Mouse (Mus musculus) hindbrain, embryonic 13.5 days (tissue): ENCODE measurements at regions not wholly inside any gene's neighbourhood (a gene's known extent, or its start where the extent isn't known, plus 50 kb on each side); places are given as distances from the start of the nearest gene placed in this dataset.

Source experiments
- ATAC-seq: fragments of 200-750 bp; cut with Nextera tagmentation; 2 replicates; pipeline ENCODE4 v1.8.0; 2017; ENCODE audit warnings: moderate TSS enrichment; ENCODE audit not compliant: low FRiP score
- H3K27ac ChIP-seq: fragments of 300-500 bp; sonication (generic); 2 replicates; pipeline ENCODE4 v1.5.1; 2015; ENCODE audit warnings: inconsistent platforms, mild to moderate bottlenecking, moderate library complexity
- H3K27me3 ChIP-seq: fragments of 300-500 bp; sonication (generic); 2 replicates; pipeline ENCODE4 v1.6.1; 2015; ENCODE audit warnings: mild to moderate bottlenecking, inconsistent platforms
- H3K36me3 ChIP-seq: fragments of 300-500 bp; sonication (generic); 2 replicates; pipeline ENCODE4 v1.6.1; 2015; ENCODE audit warnings: mild to moderate bottlenecking, inconsistent platforms
- H3K4me1 ChIP-seq: fragments of 300-500 bp; sonication (generic); replicated peaks from 2 replicates; pipeline ENCODE4 v1.6.1; 2015; ENCODE audit warnings: inconsistent platforms
- H3K4me2 ChIP-seq: fragments of 300-500 bp; sonication (generic); 2 replicates; pipeline ENCODE4 v1.6.1; 2015; ENCODE audit warnings: inconsistent platforms, mild to moderate bottlenecking, moderate library complexity
- H3K4me3 ChIP-seq: fragments of 300-500 bp; sonication (generic); 2 replicates; pipeline ENCODE4 v1.5.1; 2015; ENCODE audit warnings: mild to moderate bottlenecking, inconsistent platforms
- H3K9ac ChIP-seq: fragments of 300-500 bp; sonication (generic); 2 replicates; pipeline ENCODE4 v1.6.1; 2015; ENCODE audit warnings: mild to moderate bottlenecking, inconsistent platforms
- H3K9me3 ChIP-seq: fragments of 300-500 bp; sonication (generic); 2 replicates; pipeline ENCODE4 v1.6.1; 2016; ENCODE audit warnings: inconsistent platforms
- WGBS: fragments of 180-500 bp; shearing (Covaris S2); methylation state at CpG from one replicate; pipeline ENCODE4 v1.1.7; 2015; 5-methylcytosine and 5-hydroxymethylcytosine counted together

GRCm38 (mm10) chr8:26568423-26569060, 408.6 kb upstream of the Zfp703 start:
- Histone ChIP-seq H3K9me3 (peaks cover 6% of the 10 kb centered on the region; the same call in 1 of the 2 replicates), H3K4me2 (no peak overlapping the region), H3K27me3 (0 out of 2 replicates have a peak, but pooled peaks cover 2% of the 10 kb centered on the region), H3K36me3 (no peaks in the 10 kb centered on the region), H3K27ac (no peak overlapping the region), H3K4me1 (peaks cover 11% of the 10 kb centered on the region; the same call in 1 of the 2 replicates), H3K4me3 (no peak overlapping the region), H3K9ac (no peak overlapping the region)
- ATAC-seq, result no peak
- WGBS, result 63% methylated on average over 15 of the region's 15 CpGs

DNA sequence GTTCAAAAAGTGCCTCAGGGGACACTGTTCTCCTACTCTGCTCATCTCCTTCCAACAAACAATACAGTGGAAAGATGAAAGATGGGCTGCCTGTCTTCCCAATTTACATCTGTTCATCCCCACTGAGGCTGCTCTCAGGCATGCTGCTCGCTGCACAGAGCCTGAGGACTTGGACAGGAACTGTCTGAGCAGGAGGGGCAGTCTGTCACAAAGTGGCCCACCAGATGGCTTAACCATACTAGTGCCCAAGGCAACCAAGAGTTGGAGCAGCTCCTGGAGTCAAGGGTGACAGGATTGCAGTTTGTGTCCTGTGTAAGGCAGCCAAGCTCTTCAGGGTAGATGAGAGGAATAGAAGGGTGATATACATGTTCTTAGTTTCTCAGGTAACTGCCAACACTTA, 388.3 kb upstream of the Zfp703 start:
- Histone ChIP-seq H3K9me3 (no peaks in the 10 kb centered on the region), H3K27me3 (no peaks in the 10 kb centered on the region), H3K4me2 (no peak overlapping the region), H3K9ac (no peak overlapping the region), H3K4me1 (peaks cover 13% of the 10 kb centered on the region), H3K36me3 (no peaks in the 10 kb centered on the region), H3K4me3 (no peak overlapping the region), H3K27ac (no peak overlapping the region)
- no peak for ATAC-seq
- 69% methylated on average over 1 of the region's 1 CpGs for WGBS

- Histone ChIP-seq H3K9me3 (no peaks in the 10 kb centered on the region), H3K27me3 (no peaks in the 10 kb centered on the region), H3K4me2 (no peak overlapping the region), H3K36me3 (no peaks in the 10 kb centered on the region), H3K4me3 (no peak overlapping the region), H3K9ac (no peak overlapping the region), H3K27ac (no peak overlapping the region), H3K4me1 (peaks cover 30% of the 10 kb centered on the region)
- WGBS, result 88% methylated on average over 2 of the region's 2 CpGs
- ATAC-seq, result no peak
These were observed 386.4 kb upstream of the Zfp703 start for GRCm38 (mm10) chr8:26590591-26591212.

DNA sequence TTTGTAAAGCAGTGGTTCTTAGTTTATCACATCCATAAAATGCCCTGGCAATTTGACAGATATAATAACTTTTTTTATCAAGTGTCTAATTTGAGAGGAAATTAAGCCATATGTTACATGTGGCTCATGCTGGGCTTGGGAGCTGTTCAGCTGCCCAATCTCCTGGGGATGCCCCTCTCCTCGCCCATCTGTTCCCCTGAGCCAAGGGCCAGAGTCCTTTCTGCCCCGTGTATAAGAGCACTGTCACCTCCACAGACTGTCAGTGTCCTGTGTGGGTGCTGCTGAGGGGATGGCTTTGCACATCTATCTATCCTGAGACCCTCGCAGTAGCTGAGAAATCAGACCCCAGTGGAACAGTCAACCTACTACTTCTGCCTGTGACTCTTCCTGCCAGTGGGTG, 385.9 kb upstream of the Zfp703 start:
- H3K27ac ChIP-seq, result no peak overlapping the region
- no peak for ATAC-seq
- no peaks in the 10 kb centered on the region for H3K36me3 ChIP-seq
- no peaks in the 10 kb centered on the region for H3K9me3 ChIP-seq
- WGBS, result 63% methylated on average over 3 of the region's 3 CpGs
- no peak overlapping the region for H3K4me3 ChIP-seq
- H3K4me2 ChIP-seq, result no peak overlapping the region
- H3K27me3 ChIP-seq, result no peaks in the 10 kb centered on the region
- no peak overlapping the region for H3K9ac ChIP-seq
- peaks cover 36% of the 10 kb centered on the region for H3K4me1 ChIP-seq

DNA sequence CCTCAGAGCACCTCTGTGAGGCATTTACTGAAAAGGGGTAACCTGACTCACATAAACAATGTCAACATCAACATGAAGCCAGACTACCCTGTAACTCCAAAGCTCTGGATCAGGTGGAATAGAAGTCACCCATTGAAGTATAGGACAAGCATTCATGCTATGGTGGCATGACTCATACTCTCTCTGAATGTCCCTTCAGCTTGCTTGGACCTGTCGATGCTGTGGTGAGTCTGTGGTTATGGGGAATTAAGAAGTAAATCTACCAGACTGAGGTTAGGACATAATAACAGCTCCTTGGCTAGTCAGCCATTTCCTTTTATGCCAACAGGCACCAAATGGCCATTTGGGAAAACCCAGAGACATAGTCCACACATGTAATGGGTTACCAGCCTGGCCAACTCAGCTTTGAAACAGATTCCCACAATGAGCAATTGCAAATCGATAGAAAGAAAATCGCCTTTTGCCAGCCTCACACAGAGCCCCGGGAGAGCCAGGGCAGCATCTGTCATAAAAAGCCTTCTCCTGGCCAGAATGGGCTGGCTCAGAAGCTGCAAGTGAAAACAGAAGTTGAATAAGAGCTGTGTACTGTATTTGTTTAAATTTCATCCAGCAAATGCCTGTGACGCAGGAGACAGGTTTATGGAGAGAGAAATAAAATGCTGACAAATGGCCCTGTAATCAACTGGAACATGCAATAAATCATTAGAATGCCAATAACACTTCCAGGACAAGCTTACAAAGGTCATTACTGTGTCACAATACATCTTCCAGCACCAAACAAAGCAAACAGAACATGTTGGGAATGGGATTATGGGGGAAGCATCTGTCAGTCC, 383.4 kb upstream of the Zfp703 start:
- WGBS, result 42% methylated on average over 5 of the region's 5 CpGs
- ATAC-seq, result peak; percentile 53; the same call in 1 of the 2 replicates
- peak overlapping the region; percentile 48 for H3K27ac ChIP-seq

GRCm38 (mm10) chr8:26594369-26594920, 382.7 kb upstream of the Zfp703 start:
- H3K9me3 ChIP-seq, result no peaks in the 10 kb centered on the region
- H3K4me2 ChIP-seq, result no peak overlapping the region
- no peak for ATAC-seq
- no peak overlapping the region for H3K4me3 ChIP-seq
- no peak overlapping the region for H3K9ac ChIP-seq
- WGBS, result 68% methylated on average over 11 of the region's 11 CpGs
- no peak overlapping the region for H3K27ac ChIP-seq
- no peaks in the 10 kb centered on the region for H3K27me3 ChIP-seq
- peaks cover 40% of the 10 kb centered on the region for H3K4me1 ChIP-seq
- no peaks in the 10 kb centered on the region for H3K36me3 ChIP-seq

More for the DNA sequence above, 383.4 kb upstream of the Zfp703 start:
- H3K27me3 ChIP-seq, result no peaks in the 10 kb centered on the region
- no peaks in the 10 kb centered on the region for H3K36me3 ChIP-seq
- H3K9me3 ChIP-seq, result no peaks in the 10 kb centered on the region
- H3K4me1 ChIP-seq, result peaks cover 40% of the 10 kb centered on the region
- H3K4me2 ChIP-seq, result no peak overlapping the region
- H3K4me3 ChIP-seq, result no peak overlapping the region
- H3K9ac ChIP-seq, result no peak overlapping the region

GRCm38 (mm10) chr8:26595431-26596018, 381.6 kb upstream of the Zfp703 start:
- H3K4me1 ChIP-seq, result peaks cover 39% of the 10 kb centered on the region
- H3K9me3 ChIP-seq, result no peaks in the 10 kb centered on the region
- 58% methylated on average over 13 of the region's 13 CpGs for WGBS
- ATAC-seq, result no peak
- no peak overlapping the region for H3K4me2 ChIP-seq
- no peak overlapping the region for H3K4me3 ChIP-seq
- H3K27me3 ChIP-seq, result no peaks in the 10 kb centered on the region
- H3K27ac ChIP-seq, result peak overlapping the region; percentile 58
- no peaks in the 10 kb centered on the region for H3K36me3 ChIP-seq
- H3K9ac ChIP-seq, result no peak overlapping the region

DNA sequence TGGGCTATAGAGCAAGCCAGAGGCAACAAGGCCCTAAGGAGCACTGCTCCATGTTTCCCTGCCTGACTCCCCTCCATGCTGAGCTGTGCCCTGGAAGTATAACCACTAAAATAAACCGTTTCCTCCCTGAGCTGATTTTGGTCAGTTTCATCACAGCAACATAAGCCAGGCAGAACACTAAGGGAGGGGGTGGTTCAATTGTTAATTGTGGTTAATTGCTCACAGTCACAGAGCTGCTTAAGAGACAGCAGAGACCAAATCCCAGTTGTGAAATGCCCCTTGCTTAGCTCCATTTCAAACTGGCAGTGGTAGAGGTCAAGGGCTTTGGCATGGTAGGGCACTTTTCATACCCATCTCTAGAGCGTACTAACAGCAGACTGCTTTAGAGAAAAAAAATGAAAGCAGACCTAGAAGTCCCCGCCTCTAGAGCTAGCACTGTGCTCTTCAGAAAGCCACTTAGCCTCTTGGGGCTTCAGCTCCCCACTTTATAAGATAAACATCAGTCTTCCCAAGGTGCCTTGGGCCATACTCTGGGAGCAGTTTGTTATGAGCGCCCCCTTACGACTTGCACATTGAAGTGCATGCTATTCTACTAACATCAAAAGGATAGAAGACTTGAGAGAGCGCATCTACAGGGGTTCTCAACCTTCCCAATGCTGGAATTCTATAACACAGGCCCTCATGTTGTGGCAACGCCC, 380.3 kb upstream of the Zfp703 start:
- Histone ChIP-seq H3K27ac (no peak overlapping the region), H3K9ac (no peak overlapping the region), H3K27me3 (no peaks in the 10 kb centered on the region), H3K4me2 (no peak overlapping the region), H3K36me3 (no peaks in the 10 kb centered on the region), H3K4me1 (peaks cover 35% of the 10 kb centered on the region), H3K4me3 (no peak overlapping the region), H3K9me3 (no peaks in the 10 kb centered on the region)
- ATAC-seq, result no peak
- WGBS, result 71% methylated on average over 7 of the region's 7 CpGs

- no peak overlapping the region for H3K27ac ChIP-seq
- H3K9ac ChIP-seq, result no peak overlapping the region
- no peak for ATAC-seq
- no peak overlapping the region for H3K4me2 ChIP-seq
- no peaks in the 10 kb centered on the region for H3K27me3 ChIP-seq
- H3K36me3 ChIP-seq, result no peaks in the 10 kb centered on the region
- no peak overlapping the region for H3K4me3 ChIP-seq
- WGBS, result 87% methylated on average over 8 of the region's 8 CpGs
- no peaks in the 10 kb centered on the region for H3K9me3 ChIP-seq
- H3K4me1 ChIP-seq, result peaks cover 30% of the 10 kb centered on the region
These were observed 378.6 kb upstream of the Zfp703 start for GRCm38 (mm10) chr8:26598520-26598919.

- no peak for ATAC-seq
- 93% methylated on average over 9 of the region's 9 CpGs for WGBS
- H3K4me3 ChIP-seq, result no peak overlapping the region
- H3K4me1 ChIP-seq, result peaks cover 16% of the 10 kb centered on the region
- no peaks in the 10 kb centered on the region for H3K9me3 ChIP-seq
- H3K27me3 ChIP-seq, result no peaks in the 10 kb centered on the region
- no peaks in the 10 kb centered on the region for H3K36me3 ChIP-seq
- no peak overlapping the region for H3K9ac ChIP-seq
- H3K4me2 ChIP-seq, result no peak overlapping the region
- H3K27ac ChIP-seq, result no peak overlapping the region
These were observed 377.0 kb upstream of the Zfp703 start for GRCm38 (mm10) chr8:26600127-26600526.

- Histone ChIP-seq H3K9ac (no peak overlapping the region), H3K27me3 (no peaks in the 10 kb centered on the region), H3K4me2 (no peak overlapping the region), H3K4me1 (no peaks in the 10 kb centered on the region), H3K27ac (no peak overlapping the region), H3K36me3 (no peaks in the 10 kb centered on the region), H3K4me3 (no peak overlapping the region), H3K9me3 (peaks cover 9% of the 10 kb centered on the region)
- 91% methylated on average over 1 of the region's 1 CpGs for WGBS
- ATAC-seq, result no peak
These were observed 369.1 kb upstream of the Zfp703 start for GRCm38 (mm10) chr8:26608001-26608400.
